Mouse (Mus musculus) regulatory T cell (primary cell): ENCODE measurements around the gene Phf5a.

ENCODE experiments used
- in situ Hi-C: fragments of 300-600 bp; cut with MboI, MseI; formaldehyde crosslinking; loops from one replicate; pipeline ENCODE4 v1.15.1; 2025; ENCODE audit warnings: high pct_unique_total_duplicates

Phf5a gene

GRCm38 (mm10) chr15:81850718-81851117 is 21.0 kb downstream of the Phf5a start:
- in situ Hi-C loops = loop anchor here (25.0 kb wide), 1 partner anchor 1288 kb away; the partner anchor contains the start of genes Enthd1 and Grap2

GRCm38 (mm10) chr15:81849104-81849503 is 22.6 kb downstream of the Phf5a start:
- in situ Hi-C loops = no loop called here

GRCm38 (mm10) chr15:81848301-81848700 is 23.4 kb downstream of the Phf5a start:
- in situ Hi-C loops = no loop called here

- in situ Hi-C loops = no loop called here
Measured at GRCm38 (mm10) chr15:81847861-81848260, 23.9 kb downstream of the Phf5a start.

GRCm38 (mm10) chr15:81847161-81847560 is 24.6 kb downstream of the Phf5a start:
- in situ Hi-C loops = no loop called here

- in situ Hi-C loops = no loop called here
Measured at GRCm38 (mm10) chr15:81846755-81847154, 25.0 kb downstream of the Phf5a start.

- in situ Hi-C loops = no loop called here
Measured at GRCm38 (mm10) chr15:81845724-81846123, 26.0 kb downstream of the Phf5a start.

- in situ Hi-C loops = no loop called here
Measured at GRCm38 (mm10) chr15:81845033-81845625, 26.6 kb downstream of the Phf5a start.

- in situ Hi-C loops = no loop called here
Measured at GRCm38 (mm10) chr15:81842275-81842674, 29.4 kb downstream of the Phf5a start.

- in situ Hi-C loops = no loop called here
Measured at GRCm38 (mm10) chr15:81840306-81840705, 31.4 kb downstream of the Phf5a start.

GRCm38 (mm10) chr15:81839634-81840033 is 32.1 kb downstream of the Phf5a start:
- in situ Hi-C loops = no loop called here

GRCm38 (mm10) chr15:81838554-81839235 is 33.0 kb downstream of the Phf5a start:
- in situ Hi-C loops = no loop called here

GRCm38 (mm10) chr15:81836966-81837920 is 34.5 kb downstream of the Phf5a start:
- in situ Hi-C loops = no loop called here

- in situ Hi-C loops = no loop called here
Measured at GRCm38 (mm10) chr15:81836124-81836821, 35.4 kb downstream of the Phf5a start.

- in situ Hi-C loops = no loop called here
Measured at GRCm38 (mm10) chr15:81835007-81835880, 36.5 kb downstream of the Phf5a start.

- in situ Hi-C loops = loop anchor here (5.0 kb wide), 1 partner anchor 88 kb away; no protein-coding TSS in a partner anchor
Measured at GRCm38 (mm10) chr15:81834171-81834841, 37.4 kb downstream of the Phf5a start.

GRCm38 (mm10) chr15:81833481-81833880 is 38.2 kb downstream of the Phf5a start:
- in situ Hi-C loops = loop anchor here (5.0 kb wide), 1 partner anchor 89 kb away; no protein-coding TSS in a partner anchor

GRCm38 (mm10) chr15:81832219-81832618 is 39.5 kb downstream of the Phf5a start:
- in situ Hi-C loops = loop anchor here (5.0 kb wide), 1 partner anchor 90 kb away; no protein-coding TSS in a partner anchor

- in situ Hi-C loops = loop anchor here (5.0 kb wide), 1 partner anchor 91 kb away; no protein-coding TSS in a partner anchor
Measured at GRCm38 (mm10) chr15:81831136-81831825, 40.4 kb downstream of the Phf5a start.
